Mouse (Mus musculus) brain, adult 2 months (tissue): ENCODE results near the gene Klhdc4.
A peak's percentile ranks its signal among the peaks of the same experiment; 100 is the strongest.

ENCODE experiments used
- DNase-seq: peaks from one replicate; pipeline ENCODE4 v3.0.0; 2011; ENCODE audit warnings: low read depth, low spot score

Gene Klhdc4

DNA sequence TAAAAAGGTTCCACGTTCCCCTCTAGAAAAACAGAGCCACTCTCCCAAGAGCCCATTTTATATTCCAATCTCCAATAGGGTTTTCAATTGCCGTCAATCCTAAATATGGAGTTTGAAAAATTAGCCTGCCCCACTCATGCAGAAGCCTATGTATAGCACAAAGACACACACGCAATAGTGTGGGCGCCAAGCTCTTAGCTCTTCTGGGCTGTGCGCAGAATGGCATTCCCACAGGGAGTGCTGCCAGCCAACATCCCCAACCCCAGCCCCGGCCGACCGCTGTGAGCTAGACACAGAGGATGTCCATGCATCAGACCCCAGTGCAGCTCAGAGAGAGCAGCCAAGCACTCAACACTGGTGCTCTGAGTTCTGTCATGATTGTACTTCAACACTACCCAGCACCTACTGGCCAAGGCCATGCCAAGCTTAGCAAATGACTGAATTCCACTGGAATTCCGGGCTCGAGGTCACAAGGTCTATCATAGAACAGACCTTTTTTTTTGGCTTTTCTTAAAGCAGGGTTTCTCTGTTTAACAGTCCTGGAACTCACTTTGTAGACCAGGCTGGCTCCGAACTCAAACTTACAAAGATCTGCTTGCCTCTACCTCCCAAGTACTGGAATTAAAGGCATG, 19.7 kb downstream of the Klhdc4 start:
- DNase-seq: peak; percentile 87

DNA sequence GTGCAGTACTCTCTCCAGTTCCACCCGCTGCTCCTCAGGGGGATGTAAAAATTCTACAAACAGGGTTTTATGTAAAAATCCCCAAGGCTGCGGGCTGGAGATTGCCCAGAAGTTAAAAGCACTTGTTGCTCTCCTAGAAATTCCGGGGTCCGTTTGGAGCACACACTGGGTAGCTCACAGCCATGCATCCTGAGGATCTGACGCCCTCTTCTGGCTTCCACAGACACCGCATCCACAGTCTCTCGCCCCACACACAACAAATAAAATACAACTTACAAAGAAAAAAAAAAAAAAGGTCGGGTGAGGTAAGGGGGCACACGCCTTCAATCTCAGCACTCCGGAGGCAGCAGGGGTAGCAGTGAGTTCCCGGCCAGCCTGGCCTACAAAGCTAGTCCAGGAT, 21.3 kb downstream of the Klhdc4 start:
- no peak for DNase-seq

DNA sequence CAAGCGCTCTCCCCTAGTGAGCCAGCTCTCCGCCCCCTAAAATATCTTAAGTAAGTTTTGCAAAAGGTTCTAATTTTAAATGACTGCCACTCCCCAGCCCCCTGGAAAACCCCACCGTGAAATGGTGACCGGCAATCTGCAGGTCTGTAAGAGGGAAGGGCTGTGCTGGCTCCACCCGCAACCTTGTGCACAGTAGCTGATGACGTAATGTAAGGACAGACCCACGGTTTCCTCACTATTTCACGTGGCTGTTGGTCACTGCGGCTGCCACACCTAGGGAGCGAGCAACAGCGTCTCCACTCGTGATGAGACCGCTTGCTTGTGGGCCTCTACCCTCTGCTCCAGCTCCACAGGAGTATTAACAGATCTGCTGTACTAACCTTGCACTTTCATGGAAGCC, 23.2 kb downstream of the Klhdc4 start:
- no peak for DNase-seq

DNA sequence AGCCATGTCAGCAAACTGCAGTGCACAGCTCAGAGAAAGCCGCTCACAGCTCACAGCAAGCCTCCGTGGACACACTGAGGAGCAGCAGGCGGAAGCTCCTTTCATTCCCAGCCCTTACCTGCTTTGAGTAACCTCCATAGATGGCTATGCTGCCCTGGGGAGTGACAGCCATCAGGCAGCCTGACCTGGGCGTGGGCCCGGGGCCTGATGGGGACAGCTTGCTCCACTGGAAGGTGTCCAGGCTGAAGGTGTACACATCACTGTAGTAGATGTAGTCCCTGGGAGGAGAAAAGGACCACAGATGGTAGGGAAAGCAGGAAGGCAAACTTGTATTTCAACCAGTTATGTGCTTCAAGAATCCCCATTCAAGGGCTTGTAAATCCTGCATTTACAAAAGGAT, 24.5 kb downstream of the Klhdc4 start:
- peak; percentile 68 for DNase-seq

DNA sequence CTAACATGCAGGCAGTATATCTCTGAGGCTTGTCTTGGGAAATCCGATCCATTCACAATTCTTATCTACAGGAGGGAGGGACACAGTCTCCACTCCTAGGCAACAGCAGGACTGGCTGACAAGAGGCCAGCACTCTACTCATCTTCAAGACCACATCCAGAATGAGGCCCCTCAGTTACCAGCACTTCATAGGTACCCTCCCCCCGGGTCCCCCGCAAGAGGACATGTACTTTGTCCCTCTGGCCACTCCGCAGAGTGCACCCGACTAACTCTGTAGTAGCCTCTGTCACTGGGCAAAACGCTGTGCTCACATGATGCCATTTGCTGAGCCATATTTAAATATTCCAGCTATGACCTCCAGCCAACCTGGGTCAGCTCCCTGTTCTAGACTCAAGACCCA, 31.0 kb downstream of the Klhdc4 start:
- no peak for DNase-seq

DNA sequence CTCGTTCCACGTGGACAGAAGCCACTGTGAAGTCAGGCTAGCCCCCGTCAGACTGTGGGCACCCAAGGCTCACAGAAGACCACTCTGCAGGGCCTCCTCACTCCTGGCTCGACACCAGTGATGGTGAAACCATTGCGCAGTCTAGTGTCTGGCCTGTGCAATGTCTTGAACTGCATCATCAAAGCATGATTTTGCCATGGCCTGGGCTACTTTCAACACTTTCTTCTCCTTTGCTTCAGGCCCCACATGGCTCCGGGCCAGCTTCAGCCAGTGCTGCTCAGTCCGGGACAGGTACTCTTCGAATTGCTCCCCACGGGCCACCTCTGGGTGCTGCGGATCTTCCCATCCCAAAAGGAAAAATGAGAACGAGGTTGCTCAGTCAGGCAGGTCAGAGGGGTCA, 33.0 kb downstream of the Klhdc4 start:
- DNase-seq: no peak

DNA sequence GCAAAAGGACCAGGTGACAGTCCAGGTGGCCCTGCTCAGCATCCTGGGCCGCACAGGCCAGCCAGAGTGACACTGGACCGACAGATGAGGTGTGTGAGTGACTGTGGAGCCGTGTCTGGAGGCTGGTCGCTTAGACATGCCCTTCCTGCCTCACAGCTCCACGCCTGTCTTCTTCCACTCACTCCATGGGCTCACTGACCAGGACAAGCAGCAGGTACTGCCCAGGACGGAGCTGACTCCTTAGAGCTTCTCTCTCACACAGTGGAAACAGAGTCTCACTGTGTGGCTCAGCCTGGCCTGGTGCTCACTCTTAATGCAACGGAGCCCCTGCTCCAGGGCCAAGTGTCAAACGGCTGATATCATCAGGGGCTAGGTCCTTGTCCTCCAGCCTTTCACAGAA, 33.9 kb downstream of the Klhdc4 start:
- no peak for DNase-seq

DNA sequence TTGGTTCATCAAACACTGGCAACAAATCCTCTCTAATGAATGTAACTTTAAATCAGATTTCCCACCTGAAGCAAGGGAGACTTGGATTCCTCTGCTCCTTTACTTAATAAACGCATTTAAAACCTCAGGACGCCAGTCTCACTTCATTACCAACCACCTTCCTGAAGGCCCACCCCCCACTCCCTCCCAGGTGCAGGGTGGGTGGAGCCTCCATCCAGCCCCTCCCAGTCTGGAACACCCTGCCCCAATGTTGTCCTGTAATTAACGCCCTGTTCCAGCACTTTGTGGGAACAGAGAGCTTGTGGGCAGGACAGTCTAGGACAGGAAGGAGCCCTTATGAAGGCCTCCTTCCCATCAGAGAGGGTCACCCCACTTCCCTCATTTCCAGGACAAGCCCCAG, 35.2 kb downstream of the Klhdc4 start:
- DNase-seq: no peak

DNA sequence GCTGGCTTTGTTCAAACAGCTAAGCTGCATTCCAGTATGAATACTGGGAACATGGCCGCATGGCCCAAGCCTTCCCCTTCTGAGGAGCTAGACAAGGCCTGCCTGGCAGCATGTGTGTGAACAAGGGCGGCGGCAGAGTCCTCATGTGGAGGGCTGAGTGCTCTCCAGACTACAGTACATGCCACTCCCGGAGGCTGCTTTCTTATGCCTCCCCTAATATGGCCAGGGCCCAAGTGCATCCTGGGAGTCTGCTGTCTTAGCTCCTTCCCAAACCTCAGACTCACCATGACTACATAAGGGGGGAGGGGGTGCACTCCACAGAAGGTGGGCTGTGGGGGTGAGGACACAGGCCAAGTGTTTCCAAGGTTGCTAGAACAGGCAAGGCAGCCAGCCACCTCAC, 36.7 kb downstream of the Klhdc4 start:
- peak; percentile 45 for DNase-seq

DNA sequence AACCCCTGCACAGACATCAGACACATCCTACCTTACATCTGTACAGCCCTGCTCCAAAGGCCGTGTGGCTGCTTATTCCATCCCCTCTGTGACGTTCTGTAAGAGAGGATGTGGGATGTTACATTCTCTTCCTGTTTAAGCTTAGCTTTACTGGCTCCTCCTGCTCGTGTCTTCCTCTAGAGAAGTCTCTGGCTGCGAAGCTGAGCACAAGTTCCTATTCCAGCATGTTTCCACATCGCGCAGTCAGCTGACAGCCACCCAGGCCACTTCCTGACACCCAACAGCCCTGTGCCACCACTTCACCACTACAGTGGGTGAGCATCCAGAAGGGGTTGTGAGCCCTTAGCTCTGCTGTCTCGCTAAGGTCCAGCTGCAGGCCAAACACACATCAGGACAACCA, 37.2 kb downstream of the Klhdc4 start:
- DNase-seq: peak; percentile 67

DNA sequence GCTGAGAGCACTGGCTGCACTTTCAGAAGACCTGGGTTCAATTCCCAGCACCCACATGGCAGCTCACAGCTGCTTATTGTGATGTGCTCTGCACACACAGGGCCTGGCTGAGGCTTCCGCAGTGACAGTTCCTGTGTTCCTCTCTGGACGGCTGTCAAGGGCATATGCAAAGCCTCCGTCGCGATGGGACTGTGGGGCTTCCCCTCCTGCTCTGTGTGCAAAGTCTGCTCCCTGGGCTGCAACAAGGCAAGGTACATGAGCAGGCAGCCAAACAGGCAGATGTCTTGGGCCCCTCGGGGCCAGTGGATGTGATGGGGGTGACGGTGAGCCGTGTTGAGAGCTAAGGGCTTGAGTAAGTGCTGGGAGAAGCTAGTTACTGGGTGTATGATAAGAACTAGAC, 40.6 kb downstream of the Klhdc4 start:
- no peak for DNase-seq

DNA sequence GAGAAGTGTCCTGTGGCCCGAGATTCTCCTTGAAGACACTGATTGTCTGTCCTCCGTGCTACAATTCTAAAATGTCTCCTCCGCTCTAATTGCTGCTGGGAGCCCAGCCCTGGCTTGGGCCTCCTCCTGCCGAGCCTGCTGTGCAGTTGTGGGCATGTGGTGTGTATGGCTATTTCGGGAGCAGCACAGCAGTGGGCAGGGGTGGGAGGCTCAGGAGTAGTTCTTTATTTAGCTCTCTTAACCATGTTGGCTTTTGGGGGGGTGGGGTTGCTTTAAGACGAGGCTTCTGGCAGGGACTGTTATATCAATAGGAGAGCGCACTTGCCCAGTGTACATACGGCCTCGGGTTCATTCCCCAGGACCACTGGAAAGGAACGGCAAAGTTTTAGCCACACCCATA, 42.8 kb downstream of the Klhdc4 start:
- DNase-seq: peak; percentile 89

DNA sequence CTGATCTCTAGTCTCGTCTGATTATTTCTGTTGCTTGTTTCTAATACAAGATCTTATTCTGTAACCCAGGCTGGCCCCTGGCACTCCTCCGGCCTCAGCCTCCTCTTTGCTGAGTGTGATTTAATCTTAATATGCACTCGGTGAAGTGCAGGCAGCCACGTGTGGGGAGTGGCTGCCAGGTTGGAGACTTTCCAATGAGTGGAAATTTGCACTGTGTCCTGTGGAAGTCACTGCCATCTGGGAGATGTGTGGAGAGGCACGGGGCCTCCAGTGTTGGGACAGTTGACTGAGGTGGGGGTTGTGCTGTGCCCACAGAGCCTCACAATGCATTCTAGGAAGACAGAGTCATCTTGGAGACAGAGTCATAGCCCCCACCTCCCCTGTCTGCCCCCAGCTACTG, 46.9 kb downstream of the Klhdc4 start:
- DNase-seq: peak; percentile 69

DNA sequence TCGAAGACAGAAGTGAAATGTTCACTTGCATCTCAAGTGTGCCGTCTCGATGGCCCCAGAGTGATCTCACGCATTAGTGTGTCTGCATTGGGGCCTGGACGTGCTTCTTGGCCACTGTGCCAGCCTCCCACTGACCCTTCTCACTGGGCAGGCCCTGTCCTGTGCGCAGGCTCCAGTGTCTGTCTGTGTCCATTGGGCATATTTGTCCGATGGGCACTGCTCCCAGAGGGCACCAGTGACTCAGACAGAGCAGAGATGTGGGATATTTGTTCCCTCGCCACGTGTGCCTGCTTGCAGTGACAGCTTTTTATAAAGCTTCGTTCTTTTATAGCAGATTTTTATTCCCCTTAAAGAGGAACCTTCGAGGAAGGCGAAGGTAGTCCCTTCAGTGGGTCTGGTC, 55.5 kb downstream of the Klhdc4 start:
- DNase-seq: peak; percentile 54

DNA sequence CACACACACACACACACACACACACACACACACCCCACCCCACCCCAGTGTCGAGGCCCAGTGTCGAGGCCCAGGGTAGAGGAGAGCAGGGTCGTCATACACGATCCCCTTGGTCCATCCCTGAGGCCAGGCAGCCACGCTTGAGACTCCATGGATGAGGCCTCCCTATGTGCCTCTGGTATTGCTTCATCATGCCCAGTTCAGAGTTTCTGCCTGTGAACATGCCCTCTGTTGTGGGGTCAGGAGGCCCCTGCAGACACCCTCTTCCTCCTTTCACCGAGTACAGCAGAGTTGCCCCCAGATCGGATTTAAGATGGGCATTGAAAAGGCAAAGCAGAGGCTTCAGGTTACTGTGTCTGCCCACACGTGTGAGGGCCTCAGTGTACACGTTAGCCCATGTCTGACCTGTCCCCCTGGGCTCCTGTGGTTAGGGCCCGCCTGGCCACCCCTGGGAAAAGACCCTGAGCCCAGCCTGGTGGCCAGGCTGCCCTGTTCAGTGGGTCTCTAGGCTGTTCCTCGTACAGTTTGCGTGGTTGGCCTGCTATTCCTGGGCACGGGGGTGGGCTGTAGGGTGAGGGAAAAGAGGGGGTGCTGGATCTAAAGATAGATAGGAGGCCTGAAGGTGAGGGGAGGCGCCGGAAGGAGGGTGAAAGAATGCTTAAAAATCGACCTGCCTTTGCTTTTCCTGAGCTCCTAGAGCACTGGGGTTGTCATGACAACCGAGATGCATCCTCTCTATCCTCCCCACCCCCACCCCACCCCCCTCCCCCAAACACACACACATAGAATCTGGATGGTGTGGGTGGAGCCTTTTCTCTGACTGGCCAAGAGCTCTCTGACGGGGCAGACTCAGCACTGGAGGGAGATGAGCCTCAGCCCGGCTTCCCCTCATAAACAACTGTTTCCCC, 58.3 kb downstream of the Klhdc4 start:
- DNase-seq: peak; percentile 85

DNA sequence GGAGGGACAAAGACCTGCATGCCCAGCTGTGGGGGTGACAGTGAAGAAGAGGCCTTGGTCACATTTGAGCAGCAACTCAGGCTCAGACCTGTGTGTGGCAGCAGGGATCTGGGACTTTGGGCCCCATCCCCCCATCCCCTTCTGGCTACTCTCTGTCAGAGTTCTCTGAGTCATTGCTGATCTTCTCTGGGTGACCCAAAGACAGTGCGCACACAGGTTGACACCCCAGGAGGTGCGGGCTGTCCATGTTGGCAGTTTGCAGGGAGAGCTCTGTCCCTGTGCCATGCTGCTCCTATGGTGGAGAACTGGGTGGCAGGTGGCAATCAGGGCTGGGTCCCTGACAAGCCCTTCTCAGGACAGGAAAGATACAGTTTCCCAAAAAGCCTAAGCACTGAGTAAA, 59.7 kb downstream of the Klhdc4 start:
- DNase-seq: peak; percentile 76

DNA sequence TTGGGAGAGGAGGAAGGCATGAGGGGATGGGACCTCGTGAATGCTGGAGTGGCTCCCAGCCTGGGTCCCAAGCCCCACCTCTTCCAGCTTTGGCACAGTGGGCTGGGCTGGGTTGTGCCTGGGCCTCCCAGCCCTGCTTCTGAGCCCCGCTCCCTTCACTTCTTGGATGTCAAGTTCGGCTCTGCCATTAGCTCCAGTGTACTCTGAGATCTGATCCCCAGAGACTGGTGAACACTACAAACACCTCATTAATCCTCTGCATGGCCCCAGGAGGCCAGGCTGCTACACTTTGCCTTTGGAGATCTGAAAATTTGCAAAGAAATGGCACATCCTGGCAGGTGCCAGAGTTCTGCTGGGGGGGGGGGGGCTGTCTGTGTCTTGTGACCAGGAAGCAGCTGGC, 60.3 kb downstream of the Klhdc4 start:
- no peak for DNase-seq

DNA sequence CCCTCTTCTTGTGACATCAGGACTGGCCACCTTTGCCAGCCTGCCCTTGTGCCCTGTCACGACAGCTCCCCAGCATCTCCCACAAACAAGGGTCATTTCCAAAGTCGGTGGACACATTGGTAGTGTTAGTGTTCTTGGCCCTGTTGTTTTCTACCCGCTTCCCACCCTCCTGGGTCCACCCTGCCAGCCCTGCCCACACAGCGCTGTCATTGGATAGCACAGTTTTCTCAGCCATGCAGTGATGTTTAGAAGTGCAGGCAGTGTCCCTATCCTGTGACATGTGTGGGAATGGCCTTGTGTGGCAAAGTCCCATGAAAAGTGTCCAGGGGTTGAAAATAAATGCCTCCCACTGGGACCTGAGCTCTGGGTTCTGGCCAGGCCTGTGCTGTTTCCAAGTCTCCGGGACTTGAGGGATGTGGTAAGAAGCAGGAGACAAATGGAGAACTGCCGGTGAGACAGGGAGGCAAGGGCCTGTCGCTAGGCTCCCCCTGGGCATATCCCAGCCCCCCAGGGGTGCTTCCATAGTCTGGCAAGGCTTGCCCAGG, 63.7 kb downstream of the Klhdc4 start:
- peak; percentile 59 for DNase-seq

DNA sequence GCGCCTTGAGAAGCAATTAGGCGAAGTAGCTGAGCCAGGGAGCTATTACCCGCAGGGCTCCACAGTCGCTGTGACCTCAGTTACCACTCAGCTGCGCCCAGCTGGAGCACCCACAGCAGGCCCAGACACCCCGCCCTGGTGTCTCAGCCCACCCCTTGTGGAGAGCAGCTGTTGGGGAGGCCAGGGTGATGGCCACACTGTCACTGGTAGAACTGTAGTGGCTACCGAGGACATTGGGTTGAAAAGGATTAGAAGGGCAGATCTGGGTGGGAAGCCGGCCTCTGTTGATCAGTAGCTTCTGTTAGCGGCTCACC, 65.7 kb downstream of the Klhdc4 start:
- no peak for DNase-seq

DNA sequence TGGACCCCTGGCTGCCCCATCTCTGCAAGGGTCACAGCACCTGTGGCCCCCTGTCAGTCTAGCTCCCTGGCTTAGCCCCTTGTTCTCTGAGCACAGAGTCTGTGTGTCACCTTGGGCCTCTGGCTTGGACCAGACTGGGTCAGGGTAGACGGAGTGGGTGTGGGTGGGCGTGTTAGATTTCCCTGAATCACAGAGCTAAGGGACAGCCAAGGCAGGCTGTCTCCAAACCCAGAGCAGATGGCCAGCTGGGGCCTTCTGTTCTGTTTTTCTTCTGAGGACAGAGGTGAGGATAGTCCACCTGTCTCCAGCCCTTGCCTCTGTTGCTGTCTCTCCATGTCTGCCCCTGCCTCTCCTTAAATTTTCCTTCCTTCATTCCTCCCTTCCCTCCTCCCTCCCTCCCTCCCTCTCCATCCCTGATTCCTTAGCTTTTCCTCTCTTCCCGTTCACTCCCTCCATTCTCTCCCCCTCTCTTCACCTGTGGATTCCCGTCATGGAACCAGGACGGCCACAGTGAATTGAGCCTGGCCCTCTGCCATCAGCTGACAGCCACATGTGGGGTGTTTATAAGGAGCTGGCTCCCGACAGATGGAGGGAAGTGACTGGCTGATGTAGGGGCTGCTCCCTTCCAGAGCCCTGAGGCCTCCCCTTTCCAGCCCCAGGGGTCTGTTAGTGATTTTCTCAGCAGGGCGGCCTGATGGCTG, 66.2 kb downstream of the Klhdc4 start:
- peak; percentile 65 for DNase-seq

DNA sequence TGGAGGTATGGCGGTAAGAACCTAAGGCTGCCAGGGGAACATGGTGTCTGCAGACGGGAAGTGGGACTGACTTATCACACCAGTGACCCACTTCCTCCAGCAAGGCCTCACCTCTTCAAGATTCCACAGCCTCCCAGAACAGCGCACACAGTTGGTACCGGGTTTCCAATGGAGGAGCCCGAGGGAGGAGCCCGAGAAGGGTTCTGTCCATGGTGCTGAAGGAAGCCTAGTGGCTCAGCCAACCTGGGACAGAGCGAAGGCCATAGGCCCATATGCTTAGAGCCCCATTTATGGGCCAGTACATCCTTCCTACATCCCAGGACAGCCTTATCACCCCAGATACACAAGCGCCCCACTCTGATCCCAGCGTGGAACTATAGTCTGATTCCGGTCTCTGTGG, 67.9 kb downstream of the Klhdc4 start:
- DNase-seq: no peak

DNA sequence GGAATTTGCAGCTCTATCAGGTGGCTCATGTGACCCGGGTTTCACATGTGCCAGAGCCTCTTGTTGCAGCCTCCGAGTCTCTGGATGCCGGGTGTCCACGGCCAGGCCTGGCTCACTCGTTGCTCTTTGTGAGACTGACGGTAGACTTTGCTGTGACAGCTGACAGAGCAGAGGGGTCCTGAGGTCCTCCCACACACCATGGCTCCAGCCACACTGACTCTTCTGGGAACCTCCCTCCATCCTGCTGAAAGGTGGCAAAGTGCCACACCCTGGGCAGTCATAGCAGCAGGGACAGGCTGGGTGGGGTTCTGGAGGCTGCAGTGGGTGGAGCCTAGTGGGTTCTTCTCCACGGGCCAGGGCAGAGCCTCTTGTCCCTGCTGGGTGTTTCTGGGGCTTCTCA, 68.9 kb downstream of the Klhdc4 start:
- DNase-seq: peak; percentile 75

DNA sequence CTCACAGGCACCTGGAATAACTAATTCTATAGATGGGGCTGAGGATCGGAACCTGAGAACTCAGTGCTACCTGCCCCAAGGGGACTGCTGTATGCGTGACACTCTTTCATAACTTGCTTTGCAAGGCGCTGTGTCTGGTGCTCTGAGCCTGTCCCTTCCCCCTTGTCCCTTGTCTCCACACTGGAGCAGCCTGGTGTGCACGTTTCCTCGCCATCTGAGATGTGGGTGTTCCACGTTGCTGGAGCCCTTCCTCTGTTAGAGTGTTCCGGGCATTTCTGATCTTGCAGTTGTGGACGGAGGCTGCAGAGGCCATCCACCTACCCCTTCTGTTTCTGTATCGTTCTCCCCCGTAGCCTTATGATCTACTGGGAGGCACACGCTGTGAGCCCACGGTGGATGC, 70.9 kb downstream of the Klhdc4 start:
- DNase-seq: peak; percentile 77
